Mouse (Mus musculus) liver, embryonic 14.5 days (tissue): ENCODE results near the gene Pex19.

Source experiments
- CTCF ChIP-seq: IDR thresholded peaks from 2 replicates; pipeline ENCODE4 v1.5.1; 2016; ENCODE audit warnings: antibody characterized with exemption, low read depth, control low read depth
- EP300 ChIP-seq: IDR thresholded peaks from 2 replicates; pipeline ENCODE4 v1.6.1; 2016; ENCODE audit warnings: antibody characterized with exemption, low read depth

DNA sequence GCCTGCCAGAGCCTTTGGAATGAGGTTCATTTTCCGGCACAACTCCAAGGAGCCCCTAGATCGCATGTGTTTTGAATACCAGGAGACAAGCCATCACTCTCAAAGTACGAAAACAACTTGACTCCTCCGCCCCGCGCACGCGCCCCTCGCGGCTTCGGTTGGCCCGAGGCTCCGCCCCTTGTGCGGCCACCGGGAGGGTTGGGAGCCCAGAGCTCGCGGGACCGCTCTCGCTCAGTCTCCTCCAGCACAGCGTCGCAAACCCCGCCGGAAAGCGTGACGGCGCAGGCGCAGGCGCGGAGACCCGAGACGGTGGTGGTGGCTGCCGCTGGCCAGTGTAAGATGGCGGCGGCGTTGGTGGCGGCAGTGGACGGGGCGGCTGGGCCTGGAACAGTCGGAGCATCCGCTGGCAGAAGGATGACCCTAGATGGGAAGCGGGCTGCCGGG, 21.3 kb downstream of the Pex19 start, which contains the start of gene Dcaf8:
- no peak; the same call in 1 of the 2 replicates for TF ChIP-seq EP300
- no peak for TF ChIP-seq CTCF
